Mouse (Mus musculus) intestine, postnatal 0 days (tissue): ENCODE results near the gene Dst. TPM values are rescaled to one million over a fixed set of nuclear protein-coding genes. Genes with fewer than 3 reads are reported as not detected.

Source experiments
- ATAC-seq: fragments of 200-750 bp; cut with Nextera tagmentation; 2 replicates; pipeline ENCODE4 v1.8.0; 2017; ENCODE audit warnings: mild to moderate bottlenecking, moderate TSS enrichment, moderate library complexity
- H3K27ac ChIP-seq: fragments of 300-500 bp; sonication (generic); 2 replicates; pipeline ENCODE4 v1.5.1; 2014; ENCODE audit warnings: mild to moderate bottlenecking, low read depth, low read length, moderate library complexity
- H3K27me3 ChIP-seq: fragments of 300-500 bp; sonication (generic); replicated peaks from 2 replicates; pipeline ENCODE4 v1.6.1; 2014; ENCODE audit warnings: low read length, mixed read lengths; ENCODE audit not compliant: control insufficient read depth, insufficient read depth
- H3K36me3 ChIP-seq: fragments of 300-500 bp; sonication (generic); 2 replicates; pipeline ENCODE4 v1.6.1; 2014; ENCODE audit warnings: mild to moderate bottlenecking, moderate library complexity; ENCODE audit not compliant: control insufficient read depth, insufficient read depth
- H3K4me1 ChIP-seq: fragments of 300-500 bp; sonication (generic); replicated peaks from 2 replicates; pipeline ENCODE4 v1.6.1; 2014; ENCODE audit warnings: antibody characterized with exemption, low read length, mixed read lengths; ENCODE audit not compliant: control insufficient read depth, insufficient read depth
- H3K4me2 ChIP-seq: fragments of 300-500 bp; sonication (generic); replicated peaks from 2 replicates; pipeline ENCODE4 v1.6.1; 2014; ENCODE audit warnings: low read depth, mild to moderate bottlenecking, moderate library complexity
- H3K4me3 ChIP-seq: fragments of 300-500 bp; sonication (generic); 2 replicates; pipeline ENCODE4 v1.5.1; 2014; ENCODE audit warnings: low read depth, low read length
- H3K9ac ChIP-seq: fragments of 300-500 bp; sonication (generic); 2 replicates; pipeline ENCODE4 v1.6.1; 2014; ENCODE audit warnings: mild to moderate bottlenecking, low read depth, low read length
- H3K9me3 ChIP-seq: fragments of 300-500 bp; sonication (generic); 2 replicates; pipeline ENCODE4 v1.6.1; 2016; ENCODE audit warnings: mixed run types; ENCODE audit not compliant: control insufficient read depth
- CTCF ChIP-seq: sonication (generic); IDR thresholded peaks from 2 replicates; pipeline ENCODE4 v1.5.1; 2016; ENCODE audit warnings: low read depth, mild to moderate bottlenecking, control low read depth, antibody characterized with exemption, moderate library complexity
- WGBS: fragments of 180-500 bp; shearing (Covaris S2); extraction: QIAGEN DNeasy Blood & Tissue Kit; methylation state at CpG from one replicate; pipeline ENCODE4 v1.1.7; 2014; 5-methylcytosine and 5-hydroxymethylcytosine counted together
- polyA plus RNA-seq: library from polyadenylated mRNA; unstranded; fragments of >200 nt; fragmentation: Nextera tagmentation; extraction: Ambion mirVana; gene quantifications from 2 replicates; pipeline ENCODE4 v1.2.1, GENCODE M21; 2015

Gene Dst
- polyA plus RNA-seq, 1 experiment from 2014 or later, result 19.0 TPM

- Histone ChIP-seq H3K9me3 (no peaks in the 10 kb centered on the region), H3K4me2 (no peak overlapping the region), H3K27ac (no peak overlapping the region), H3K36me3 (no peaks in the 10 kb centered on the region), H3K27me3 (peaks cover 30% of the 10 kb centered on the region), H3K4me1 (peaks cover 6% of the 10 kb centered on the region; the same call in 1 of the 2 replicates), H3K9ac (no peak overlapping the region), H3K4me3 (no peak overlapping the region)
- no peak for ATAC-seq
- TF ChIP-seq CTCF, result no peak
- WGBS, result 65% methylated on average over 8 of the region's 8 CpGs
Measured at GRCm38 (mm10) chr1:33911589-33911988, 3.6 kb downstream of the Dst start.

- H3K36me3 ChIP-seq, result no peaks in the 10 kb centered on the region
- H3K4me1 ChIP-seq, result no peaks in the 10 kb centered on the region
- ATAC-seq, result no peak
- 90% methylated on average over 5 of the region's 5 CpGs for WGBS
- no peak overlapping the region for H3K4me3 ChIP-seq
- no peak overlapping the region for H3K27ac ChIP-seq
- H3K9ac ChIP-seq, result no peak overlapping the region
- no peaks in the 10 kb centered on the region for H3K27me3 ChIP-seq
- H3K9me3 ChIP-seq, result no peaks in the 10 kb centered on the region
- no peak for TF ChIP-seq CTCF
- no peak overlapping the region for H3K4me2 ChIP-seq
Measured at GRCm38 (mm10) chr1:33916554-33916953, 8.5 kb downstream of the Dst start.

GRCm38 (mm10) chr1:33922975-33923374, 14.9 kb downstream of the Dst start:
- ATAC-seq, result no peak
- no peak for TF ChIP-seq CTCF

GRCm38 (mm10) chr1:33925283-33925682, 17.3 kb downstream of the Dst start:
- no peak overlapping the region for H3K4me2 ChIP-seq
- no peaks in the 10 kb centered on the region for H3K36me3 ChIP-seq
- no peak overlapping the region for H3K27ac ChIP-seq
- TF ChIP-seq CTCF, result no peak
- WGBS, result 33% methylated on average over 3 of the region's 3 CpGs
- no peaks in the 10 kb centered on the region for H3K9me3 ChIP-seq
- H3K9ac ChIP-seq, result no peak overlapping the region
- ATAC-seq, result no peak
- no peaks in the 10 kb centered on the region for H3K27me3 ChIP-seq
- H3K4me3 ChIP-seq, result no peak overlapping the region
- H3K4me1 ChIP-seq, result no peaks in the 10 kb centered on the region

More at GRCm38 (mm10) chr1:33922975-33923374, 14.9 kb downstream of the Dst start:
- Histone ChIP-seq H3K9ac (no peak overlapping the region), H3K4me3 (no peak overlapping the region), H3K9me3 (no peaks in the 10 kb centered on the region), H3K27me3 (no peaks in the 10 kb centered on the region), H3K27ac (no peak overlapping the region), H3K4me2 (no peak overlapping the region), H3K4me1 (no peaks in the 10 kb centered on the region), H3K36me3 (no peaks in the 10 kb centered on the region)
- 64% methylated on average over 7 of the region's 7 CpGs for WGBS

GRCm38 (mm10) chr1:33927466-33927865, 19.4 kb downstream of the Dst start:
- H3K4me1 ChIP-seq, result no peaks in the 10 kb centered on the region
- no peaks in the 10 kb centered on the region for H3K36me3 ChIP-seq
- H3K27me3 ChIP-seq, result no peaks in the 10 kb centered on the region
- 82% methylated on average over 7 of the region's 7 CpGs for WGBS
- no peak overlapping the region for H3K4me2 ChIP-seq
- H3K4me3 ChIP-seq, result no peak overlapping the region
- ATAC-seq, result no peak
- no peak for TF ChIP-seq CTCF
- H3K27ac ChIP-seq, result no peak overlapping the region
- no peak overlapping the region for H3K9ac ChIP-seq
- no peaks in the 10 kb centered on the region for H3K9me3 ChIP-seq

- ATAC-seq, result no peak
- Histone ChIP-seq H3K9ac (no peak overlapping the region), H3K4me3 (no peak overlapping the region), H3K4me2 (no peak overlapping the region), H3K36me3 (no peaks in the 10 kb centered on the region), H3K27me3 (no peaks in the 10 kb centered on the region), H3K9me3 (no peaks in the 10 kb centered on the region), H3K4me1 (no peaks in the 10 kb centered on the region), H3K27ac (no peak overlapping the region)
- no peak for TF ChIP-seq CTCF
- 88% methylated on average over 8 of the region's 8 CpGs for WGBS
Measured at GRCm38 (mm10) chr1:33931791-33932190, 23.8 kb downstream of the Dst start.

GRCm38 (mm10) chr1:33932196-33932595, 24.2 kb downstream of the Dst start:
- 95% methylated on average over 3 of the region's 3 CpGs for whole genome bisulfite sequencing
- Histone ChIP-seq H3K27me3 (no peaks in the 10 kb centered on the region), H3K4me1 (no peaks in the 10 kb centered on the region), H3K4me2 (no peak overlapping the region), H3K36me3 (no peaks in the 10 kb centered on the region), H3K9ac (no peak overlapping the region), H3K9me3 (no peaks in the 10 kb centered on the region), H3K4me3 (no peak overlapping the region), H3K27ac (no peak overlapping the region)
- no peak for ATAC-seq
- TF ChIP-seq CTCF, result no peak
